ENCODE assay signal across 10 mouse cellular contexts in the genomic region with DNA sequence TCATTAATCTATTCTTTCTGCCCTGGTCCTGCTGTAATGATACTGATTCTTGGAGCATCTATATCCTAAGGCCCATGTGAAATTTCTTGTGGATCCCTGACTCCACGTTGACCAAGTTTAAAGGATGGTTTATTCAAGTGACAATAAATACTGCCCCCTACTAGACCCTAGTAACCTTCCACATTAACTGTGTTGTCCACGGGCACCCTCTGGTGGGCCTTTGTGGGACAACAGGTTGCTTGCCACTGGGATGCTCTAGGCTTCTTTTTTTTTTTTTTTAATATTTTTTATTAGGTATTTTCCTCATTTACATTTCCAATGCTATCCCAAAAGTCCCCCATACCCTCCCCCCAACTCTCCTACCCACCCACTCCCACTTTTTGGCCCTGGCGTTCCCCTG. TPM values are rescaled to one million over a fixed set of nuclear protein-coding genes. Genes with fewer than 3 reads are reported as not detected.
DNase-seq lines count a peak whose midpoint lies in the region; TF ChIP-seq lines count a peak whose summit lies in the region.
"Not testable (repeated sequence)": the region's sequence is repeated elsewhere in the genome, so short reads cannot be mapped to it uniquely, and the experiment has no call there.
"Had no signal": no experiment of that assay in that cellular context is flagged by ENCODE, and none has a peak within 500 bp of the region (broad histone marks: within the 10 kb centered on the region; RNA-seq: fewer than 3 reads in every experiment).

No protein-coding gene starts in this region.

- not testable (repeated sequence) for H3K27ac ChIP-seq in gastrocnemius, adult 2 months

- intact Hi-C loops in gastrocnemius, adult 2 months (cut with DNase I): loop anchor here (1.0 kb wide), 2 partner anchors 106 to 160 kb away; no protein-coding TSS in a partner anchor

- TF ChIP-seq CTCF in gastrocnemius, adult 2 months (IDR thresholded peaks at IDR 0.05): peak; percentile 83

- not testable (repeated sequence) for H3K4me3 ChIP-seq in gastrocnemius, adult 2 months

- peak; percentile 52 to 70 for DNase-seq in adrenal gland, adult 18-20 months (ENCODE audit: low spot score in 2 of 2)
- DNase-seq in cerebellum, postnatal 36 days: peak; percentile 75 to 79
- DNase-seq in gastrocnemius, adult 2 months: peak; percentile 74
- DNase-seq in hindlimb bud, embryonic 11.5 days (ENCODE audit: extremely low spot score, low read depth, low spot score): peak; percentile 12
- DNase-seq in layer of hippocampus, postnatal 25 days (ENCODE audit: extremely low spot score in 1 of 2, low spot score in 1 of 2): peak; percentile 64 to 88
- DNase-seq in lung, postnatal 36 days: peak; percentile 78
- DNase-seq in right cerebral cortex, adult 18-20 months: peak; percentile 29
- peak; percentile 43 to 61 for DNase-seq in urinary bladder, postnatal 36 days (ENCODE audit: low spot score in 2 of 2)

RNA-seq across cellular contexts. Expression of a gene that starts 24.8 kb away (rescaled TPM):
- 100 to 1,000 TPM in 1 of 2 experiments, 10 to 100 TPM in 1; 44.2 to 127 TPM for total RNA-seq in adrenal gland, adult 18-20 months (2021)
- 1 to 10 TPM in 1 of 2 experiments, not detected in 1; 1.3 TPM for total RNA-seq in gastrocnemius, adult 2 months (2021)
- total RNA-seq in layer of hippocampus, postnatal 25 days (2021): not detected
- total RNA-seq: layer of hippocampus, adult 18-20 months had no signal

RNA-seq across cellular contexts. Expression of a gene that starts 36.4 kb away (rescaled TPM):
- 10 to 100 TPM; 12.2 to 13.7 TPM for total RNA-seq in adrenal gland, adult 18-20 months (2021)
- total RNA-seq in gastrocnemius, adult 2 months (2021): not detected
- not detected for total RNA-seq in layer of hippocampus, postnatal 25 days (2021)
- total RNA-seq: gastrocnemius, adult 8-10 months; layer of hippocampus, adult 18-20 months had no signal

RNA-seq across cellular contexts. Expression of a gene that starts 42.7 kb away (rescaled TPM):
- 10 to 100 TPM in 1 of 2 experiments, 1 to 10 TPM in 1; 3.1 to 11.3 TPM for total RNA-seq in adrenal gland, adult 18-20 months (2021)
- not detected for total RNA-seq in gastrocnemius, adult 2 months (2021)
- not detected for total RNA-seq in layer of hippocampus, postnatal 25 days (2021)
- total RNA-seq: layer of hippocampus, adult 18-20 months had no signal

Comparison
In these comparisons a context has a peak if more than half of its experiments do, and no peak if none do; other contexts are left out.
1. DNase-seq: peak in every context shown above with its lines; median percentile 78 in lung, postnatal 36 days; 77 in cerebellum, postnatal 36 days; 76 in layer of hippocampus, postnatal 25 days; 74 in gastrocnemius, adult 2 months; 61 in adrenal gland, adult 18-20 months; 52 in urinary bladder, postnatal 36 days; 29 in right cerebral cortex, adult 18-20 months; 12 in hindlimb bud, embryonic 11.5 days.
2. RNA of a gene that starts 24.8 kb away (total RNA-seq): 44.2 to 127 TPM in adrenal gland, adult 18-20 months; 1.3 TPM in gastrocnemius, adult 2 months and not detected in layer of hippocampus, postnatal 25 days; every median in the first group is over 10 times any median in the second.
3. RNA of a gene that starts 36.4 kb away (total RNA-seq): 12.2 to 13.7 TPM in adrenal gland, adult 18-20 months; not detected in gastrocnemius, adult 2 months and not detected in layer of hippocampus, postnatal 25 days; every median in the first group is over 10 times any median in the second.